9 mouse cellular contexts compared by ENCODE assay signal in the genomic region with DNA sequence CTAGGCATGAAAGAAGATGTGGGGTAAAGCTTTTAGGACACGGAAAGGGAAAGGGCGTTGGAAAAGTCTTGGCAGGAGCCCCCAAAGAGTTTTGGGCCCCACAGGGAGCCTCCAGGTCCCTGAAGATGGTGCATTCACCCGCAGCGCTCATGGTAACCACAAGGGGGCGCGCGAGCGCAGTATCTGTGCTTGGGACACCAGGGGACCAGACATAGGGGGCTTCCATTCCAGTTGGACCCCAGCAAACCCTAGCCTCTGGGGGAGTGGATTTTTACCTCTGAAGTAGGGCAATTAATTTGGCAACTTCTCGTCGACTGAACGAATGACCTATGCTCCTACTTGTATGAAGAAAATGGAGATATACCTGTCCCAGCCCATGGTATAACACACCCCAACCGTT.
DNase-seq lines count a peak whose midpoint lies in the region; ATAC-seq lines count a peak whose summit lies in the region.
"Had no signal": no experiment of that assay in that cellular context is flagged by ENCODE, and none has a peak within 500 bp of the region (broad histone marks: within the 10 kb centered on the region; RNA-seq: fewer than 3 reads in every experiment).

No protein-coding gene starts in this region.

- H3K9me3 ChIP-seq in neural tube, embryonic 15.5 days (replicated peaks) = no peaks in the 10 kb centered on the region
- no peaks in the 10 kb centered on the region for H3K9me3 ChIP-seq in kidney, embryonic 16.5 days (ENCODE audit: low read length)
- no peaks in the 10 kb centered on the region for H3K9me3 ChIP-seq in liver, embryonic 11.5 days (ENCODE audit: control insufficient read depth, low read length)

- 19% methylated on average over 12 of the region's 12 CpGs for WGBS in neural tube, embryonic 15.5 days
- 16% methylated on average over 12 of the region's 12 CpGs for WGBS in kidney, embryonic 16.5 days
- 13% methylated on average over 12 of the region's 12 CpGs for WGBS in liver, embryonic 11.5 days

- H3K4me3 ChIP-seq in neural tube, embryonic 15.5 days (replicated peaks) = no peak overlapping the region
- H3K4me3 ChIP-seq in kidney, embryonic 16.5 days (ENCODE audit: low read length) = no peak overlapping the region
- no peak overlapping the region for H3K4me3 ChIP-seq in liver, embryonic 11.5 days (ENCODE audit: low read depth, low read length)
- H3K4me3 ChIP-seq: erythroblast, embryonic 14.5 days had no signal

- no peak for ATAC-seq in neural tube, embryonic 15.5 days (ENCODE audit: low FRiP score)
- ATAC-seq in kidney, embryonic 16.5 days (ENCODE audit: low FRiP score, low TSS enrichment) = peak; percentile 39; the same call in 1 of the 2 replicates
- no peak for ATAC-seq in liver, embryonic 11.5 days (replicated peaks; ENCODE audit: low FRiP score)

- no peak overlapping the region for H3K27ac ChIP-seq in neural tube, embryonic 15.5 days (replicated peaks)
- H3K27ac ChIP-seq in kidney, embryonic 16.5 days (ENCODE audit: low read length) = no peak overlapping the region
- H3K27ac ChIP-seq in liver, embryonic 11.5 days (ENCODE audit: low read depth, low read length) = no peak overlapping the region

- no peaks in the 10 kb centered on the region for H3K36me3 ChIP-seq in neural tube, embryonic 15.5 days
- no peaks in the 10 kb centered on the region for H3K36me3 ChIP-seq in kidney, embryonic 16.5 days (ENCODE audit: insufficient read depth, low read length)
- H3K36me3 ChIP-seq in liver, embryonic 11.5 days (ENCODE audit: control insufficient read depth, insufficient read depth, low read length) = no peaks in the 10 kb centered on the region

- DNase-seq in neural tube, embryonic 10.5 days (ENCODE audit: extremely low spot score, low spot score) = peak; percentile 88
- DNase-seq in cerebellum, adult 8-10 months = peak; percentile 84
- peak; percentile 72 to 73 for DNase-seq in frontal cortex, postnatal 25 days (ENCODE audit: low spot score in 2 of 2)
- DNase-seq in liver, embryonic 11.5 days (ENCODE audit: low spot score) = peak; percentile 55
- DNase-seq in ovary, postnatal 10 days (ENCODE audit: low spot score) = peak; percentile 58
- DNase-seq in thymus, postnatal 14 days = peak; percentile 76

- H3K27me3 ChIP-seq in neural tube, embryonic 15.5 days (replicated peaks) = no peaks in the 10 kb centered on the region
- H3K27me3 ChIP-seq in kidney, embryonic 16.5 days (ENCODE audit: insufficient read depth, low read length) = no peaks in the 10 kb centered on the region
- H3K27me3 ChIP-seq in liver, embryonic 11.5 days (replicated peaks; ENCODE audit: control insufficient read depth, insufficient read depth, low read length) = no peaks in the 10 kb centered on the region

- no peak overlapping the region for H3K4me2 ChIP-seq in neural tube, embryonic 15.5 days
- no peak overlapping the region for H3K4me2 ChIP-seq in kidney, embryonic 16.5 days (replicated peaks; ENCODE audit: low read depth, low read length)
- H3K4me2 ChIP-seq in liver, embryonic 11.5 days = no peak overlapping the region

- no peak overlapping the region for H3K9ac ChIP-seq in neural tube, embryonic 15.5 days (replicated peaks)
- H3K9ac ChIP-seq in kidney, embryonic 16.5 days (replicated peaks; ENCODE audit: low read length) = no peak overlapping the region
- no peak overlapping the region for H3K9ac ChIP-seq in liver, embryonic 11.5 days (ENCODE audit: low read depth, low read length)

- H3K4me1 ChIP-seq in neural tube, embryonic 15.5 days = no peaks in the 10 kb centered on the region
- H3K4me1 ChIP-seq in kidney, embryonic 16.5 days (ENCODE audit: insufficient read depth, low read length) = 0 out of 2 replicates have a peak, but pooled peaks cover 2% of the 10 kb centered on the region
- H3K4me1 ChIP-seq in liver, embryonic 11.5 days (replicated peaks; ENCODE audit: control insufficient read depth, insufficient read depth, low read length) = no peaks in the 10 kb centered on the region
